Mouse (Mus musculus) cortical plate, adult 2 months (tissue): ENCODE results near the gene Sfxn3. TPM values are rescaled to one million over a fixed set of nuclear protein-coding genes. Genes with fewer than 3 reads are reported as not detected.

Experiments used
- H3K27ac ChIP-seq: fragments of 200-500 bp; 2 replicates; pipeline ENCODE4 v1.5.1; 2012; ENCODE audit warnings: low read length, control low read depth, inconsistent platforms; ENCODE audit not compliant: insufficient read depth
- H3K4me1 ChIP-seq: fragments of 200-500 bp; 2 replicates; pipeline ENCODE4 v1.6.1; 2011; ENCODE audit warnings: low read length; ENCODE audit not compliant: control insufficient read depth, insufficient read depth
- H3K4me3 ChIP-seq: fragments of 200-500 bp; 2 replicates; pipeline ENCODE4 v1.5.1; 2011; ENCODE audit warnings: mild to moderate bottlenecking, low read length, control low read depth; ENCODE audit not compliant: insufficient read depth
- CTCF ChIP-seq: fragments of 200-500 bp; IDR thresholded peaks from 2 replicates; pipeline ENCODE4 v1.5.1; 2011; ENCODE audit warnings: mild to moderate bottlenecking, control low read depth, low read length; ENCODE audit not compliant: insufficient read depth; ENCODE audit errors: extremely low read depth
- POLR2A ChIP-seq: fragments of 200-500 bp; IDR thresholded peaks from 2 replicates; pipeline ENCODE4 v1.6.1; 2011; ENCODE audit warnings: mild to moderate bottlenecking, low read length, control low read depth; ENCODE audit not compliant: insufficient read depth; ENCODE audit errors: extremely low read depth
- polyA plus RNA-seq: library from polyadenylated mRNA; depleted of rRNA; stranded (reverse); fragments of >200 nt; gene quantifications from 2 replicates; pipeline ENCODE4 v1.2.3, GENCODE M21; 2012; rRNA removed

Sfxn3 gene
- polyA plus RNA-seq, 1 experiment: 119 TPM

DNA sequence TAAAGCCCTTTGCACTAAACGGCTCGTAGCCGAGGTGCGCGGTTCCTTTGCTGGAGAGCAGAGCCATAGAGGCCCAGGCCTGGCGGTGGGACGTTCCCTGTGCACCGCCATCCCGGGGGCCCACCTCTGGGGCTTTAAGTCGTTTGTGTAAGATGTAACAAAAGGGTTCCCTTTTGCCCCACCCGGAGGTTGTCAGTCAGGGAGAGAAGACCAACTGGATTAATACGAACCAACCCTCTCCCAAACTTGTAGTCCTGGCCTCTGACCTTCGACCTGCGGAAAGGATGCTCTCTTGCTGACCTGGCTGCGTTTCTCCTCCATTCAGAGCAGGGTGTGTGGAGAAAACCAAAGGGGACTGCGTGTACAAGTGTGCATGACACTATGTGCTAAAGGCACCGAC lies 33.4 kb downstream of the Sfxn3 start:
- Histone ChIP-seq H3K4me1 (no peaks in the 10 kb centered on the region), H3K27ac (no peak overlapping the region), H3K4me3 (no peak overlapping the region; the same call in 1 of the 2 replicates)
- no peak for TF ChIP-seq CTCF

DNA sequence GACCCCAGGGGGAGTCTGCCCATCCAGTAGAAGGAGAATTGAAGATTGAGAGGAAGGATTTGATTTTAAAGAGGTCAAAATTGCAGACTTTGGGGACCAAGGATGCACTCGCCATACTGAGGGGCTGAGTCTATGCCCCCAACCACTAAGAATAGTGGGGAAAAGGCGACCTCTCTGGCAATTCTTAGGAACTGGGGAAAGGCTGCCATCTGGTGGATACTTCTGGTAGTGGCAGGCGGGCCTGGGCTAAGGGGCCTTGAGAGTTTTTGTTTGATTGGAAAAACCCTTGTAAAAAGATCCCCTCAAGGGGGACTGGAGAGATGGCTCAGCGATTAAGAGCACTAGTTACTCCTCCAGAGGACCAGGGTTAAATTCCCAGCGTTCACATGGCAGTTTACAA lies 34.0 kb downstream of the Sfxn3 start:
- H3K4me1 ChIP-seq: no peaks in the 10 kb centered on the region
- no peak overlapping the region for H3K27ac ChIP-seq
- TF ChIP-seq POLR2A: no peak
- peak; percentile 91 for TF ChIP-seq CTCF
- H3K4me3 ChIP-seq: no peak overlapping the region

DNA sequence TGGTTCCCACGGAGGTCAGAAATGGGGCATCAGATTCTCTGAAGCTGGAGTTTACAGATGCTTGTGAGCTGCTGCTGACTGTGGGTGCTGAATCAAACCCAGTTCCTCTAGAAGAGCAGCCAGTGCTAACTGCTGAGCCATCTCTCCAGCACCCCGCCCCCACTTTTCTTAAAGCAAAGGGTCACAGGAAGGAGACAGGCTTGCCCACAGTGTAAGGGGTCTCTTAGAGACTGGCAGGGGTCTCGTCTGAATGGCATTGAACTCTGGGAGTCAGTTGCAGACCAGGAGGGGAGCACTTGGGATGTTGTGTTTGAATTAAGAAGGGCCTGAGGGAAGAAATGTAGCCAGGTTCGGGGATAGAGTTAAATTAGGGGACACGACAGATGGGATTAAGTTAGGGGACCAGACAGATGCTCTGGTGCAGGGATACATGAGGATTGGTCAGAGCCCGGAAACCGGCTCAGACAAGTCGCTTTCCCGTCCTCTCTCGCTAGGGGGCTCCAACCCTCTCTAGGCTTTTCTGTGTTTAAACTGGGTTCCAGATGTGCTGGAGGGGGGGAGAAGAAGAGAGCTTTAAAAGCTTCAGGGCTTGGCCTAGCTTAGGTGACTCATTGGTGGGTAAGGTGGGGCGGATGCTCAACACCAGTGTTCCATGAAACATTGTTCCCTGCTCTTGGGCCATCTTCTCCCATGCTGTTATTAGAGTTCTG lies 34.7 kb downstream of the Sfxn3 start:
- Histone ChIP-seq H3K27ac (no peak overlapping the region), H3K4me1 (no peaks in the 10 kb centered on the region), H3K4me3 (no peak overlapping the region)
- peak; percentile 48 for TF ChIP-seq CTCF
- TF ChIP-seq POLR2A: no peak

DNA sequence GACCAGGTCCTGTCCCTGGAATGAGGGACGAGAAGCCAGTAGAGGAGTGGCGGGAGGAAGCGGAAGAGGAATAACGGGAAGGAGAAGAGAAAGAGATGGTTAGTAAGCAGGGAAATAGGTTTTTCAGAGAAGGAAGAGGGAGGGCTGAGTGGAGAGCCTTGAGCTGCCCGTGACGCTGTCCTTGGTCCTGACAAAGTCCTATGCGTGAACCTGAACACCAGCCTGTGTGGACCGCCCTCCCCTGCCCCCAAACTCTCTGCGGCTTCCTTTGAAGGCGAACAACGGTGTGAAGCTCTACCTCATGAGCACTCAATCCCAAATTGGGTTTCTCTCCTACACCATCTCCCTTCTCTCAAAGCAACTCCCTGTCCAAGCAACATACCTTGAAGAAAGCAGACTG lies 50.6 kb downstream of the Sfxn3 start:
- no peak overlapping the region for H3K4me3 ChIP-seq
- no peaks in the 10 kb centered on the region for H3K4me1 ChIP-seq
- no peak overlapping the region for H3K27ac ChIP-seq
- no peak for TF ChIP-seq POLR2A
- TF ChIP-seq CTCF: no peak

DNA sequence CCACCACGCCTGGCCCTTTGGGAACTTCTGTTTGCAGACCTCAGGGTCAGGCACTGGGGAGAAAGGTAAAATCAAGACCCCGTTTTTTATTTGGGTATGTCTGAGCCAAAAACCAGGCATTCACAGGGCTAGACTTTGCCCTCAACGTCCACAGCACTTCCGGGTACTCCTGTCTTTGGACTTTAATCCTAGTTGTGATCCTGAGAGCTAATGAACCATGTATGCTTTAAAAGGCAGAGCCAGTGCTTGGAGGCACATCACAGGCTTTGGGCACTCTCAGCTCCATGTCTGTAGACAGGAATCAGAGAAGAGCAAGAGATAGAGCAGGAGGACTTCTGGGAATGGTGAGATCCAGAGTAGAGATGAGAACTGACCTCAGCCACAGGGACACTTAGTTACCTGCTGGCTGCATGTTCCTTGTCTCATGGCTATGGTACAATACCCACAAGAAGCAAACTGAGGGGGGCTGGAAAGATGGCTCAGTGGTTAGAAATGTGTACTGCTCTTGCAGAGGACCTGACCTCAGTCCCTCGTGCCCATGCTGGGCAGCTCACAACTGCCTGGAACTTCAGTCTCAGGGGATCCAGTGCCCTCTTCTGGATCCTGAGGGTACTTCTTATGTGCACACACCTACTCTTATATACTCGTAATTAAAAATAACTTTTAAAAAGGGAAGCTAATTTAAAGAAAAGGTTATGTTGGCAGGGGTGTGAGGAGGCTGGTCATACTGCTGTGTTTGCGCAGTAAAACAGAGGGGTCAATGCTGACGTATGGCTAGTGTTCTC lies 53.4 kb downstream of the Sfxn3 start:
- Histone ChIP-seq H3K4me1 (no peaks in the 10 kb centered on the region), H3K4me3 (no peak overlapping the region)
- TF ChIP-seq POLR2A (no peak), CTCF (no peak)

DNA sequence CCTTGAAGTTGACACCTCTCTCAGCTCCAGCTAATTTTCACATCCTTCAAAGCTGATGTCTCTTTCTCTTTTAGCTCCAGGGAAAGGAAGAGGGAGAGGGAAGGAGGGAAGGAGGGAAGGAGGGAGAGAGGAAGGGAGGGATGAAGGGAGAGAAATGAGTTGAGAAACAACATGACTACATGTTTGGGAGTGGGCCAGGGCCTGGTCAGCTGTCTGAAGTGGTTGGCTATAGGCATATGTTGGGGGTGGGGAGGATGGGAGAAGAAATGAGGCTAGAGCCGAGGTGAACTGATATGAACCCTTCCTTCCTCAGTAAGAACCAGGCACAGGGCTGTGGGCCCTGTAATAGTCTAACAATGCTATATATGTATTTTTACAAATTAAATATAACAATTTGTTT lies 58.3 kb downstream of the Sfxn3 start:
- H3K4me3 ChIP-seq: no peak overlapping the region
- H3K27ac ChIP-seq: no peak overlapping the region
- TF ChIP-seq POLR2A: no peak
- TF ChIP-seq CTCF: no peak

More for the DNA sequence above, 53.4 kb downstream of the Sfxn3 start:
- H3K27ac ChIP-seq: no peak overlapping the region

More for the DNA sequence above, 58.3 kb downstream of the Sfxn3 start:
- no peaks in the 10 kb centered on the region for H3K4me1 ChIP-seq

Other genes with a start within 250 kb of the Sfxn3 start
- 40.8 and 44.3 TPM in 2 replicates for gene Slf2, start 116.4 kb upstream of the Sfxn3 start, polyA plus RNA-seq
- gene Sema4g, start 58.4 kb upstream of the Sfxn3 start, polyA plus RNA-seq: 26.5 and 27.8 TPM in 2 replicates
- 10.5 and 10.7 TPM in 2 replicates for gene Twnk, start 41.8 kb upstream of the Sfxn3 start, polyA plus RNA-seq
- 68.3 and 70.8 TPM in 2 replicates for gene Mrpl43, start 41.1 kb upstream of the Sfxn3 start, polyA plus RNA-seq
- gene Lzts2, start 33.1 kb upstream of the Sfxn3 start, polyA plus RNA-seq: 39.3 and 40.1 TPM in 2 replicates
- 7.5 and 8.8 TPM in 2 replicates for gene Pdzd7, start 1.8 kb upstream of the Sfxn3 start, polyA plus RNA-seq
- 6.8 and 9.1 TPM in 2 replicates for gene Kazald1, start 27.7 kb downstream of the Sfxn3 start, polyA plus RNA-seq
- not detected in 2 replicates for gene Tlx1, start 103.2 kb downstream of the Sfxn3 start, polyA plus RNA-seq
- gene Lbx1, start 188.3 kb downstream of the Sfxn3 start, polyA plus RNA-seq: 0.04 TPM in 1 of 2 replicates, not detected in the other